Mouse (Mus musculus) neural tube, embryonic 15.5 days (tissue): ENCODE measurements at regions not wholly inside any gene's neighbourhood (a gene's known extent, or its start where the extent isn't known, plus 50 kb on each side); places are given as distances from the start of the nearest gene placed in this dataset.

ENCODE experiments used
- ATAC-seq: fragments of 200-750 bp; cut with Nextera tagmentation; 2 replicates; pipeline ENCODE4 v1.8.0; 2017; ENCODE audit warnings: mild to moderate bottlenecking, moderate TSS enrichment, moderate library complexity; ENCODE audit not compliant: low FRiP score
- H3K27ac ChIP-seq: fragments of 300-500 bp; sonication (generic); replicated peaks from 2 replicates; pipeline ENCODE4 v1.5.1; 2015; ENCODE audit warnings: mild to moderate bottlenecking, inconsistent platforms
- H3K27me3 ChIP-seq: fragments of 300-500 bp; sonication (generic); replicated peaks from 2 replicates; pipeline ENCODE4 v1.6.1; 2015; ENCODE audit warnings: inconsistent platforms
- H3K36me3 ChIP-seq: fragments of 300-500 bp; sonication (generic); 2 replicates; pipeline ENCODE4 v1.6.1; 2015; ENCODE audit warnings: inconsistent platforms
- H3K4me1 ChIP-seq: fragments of 300-500 bp; sonication (generic); 2 replicates; pipeline ENCODE4 v1.6.1; 2015; ENCODE audit warnings: inconsistent platforms
- H3K4me2 ChIP-seq: fragments of 300-500 bp; sonication (generic); 2 replicates; pipeline ENCODE4 v1.6.1; 2015; ENCODE audit warnings: inconsistent platforms, mild to moderate bottlenecking, moderate library complexity
- H3K4me3 ChIP-seq: fragments of 300-500 bp; sonication (generic); replicated peaks from 2 replicates; pipeline ENCODE4 v1.5.1; 2015; ENCODE audit warnings: mild to moderate bottlenecking, inconsistent platforms
- H3K9ac ChIP-seq: fragments of 300-500 bp; sonication (generic); replicated peaks from 2 replicates; pipeline ENCODE4 v1.6.1; 2015; ENCODE audit warnings: mild to moderate bottlenecking, inconsistent platforms
- H3K9me3 ChIP-seq: fragments of 300-500 bp; sonication (generic); replicated peaks from 2 replicates; pipeline ENCODE4 v1.6.1; 2016; ENCODE audit warnings: inconsistent platforms
- whole genome bisulfite sequencing: fragments of 180-500 bp; shearing (Covaris S2); methylation state at CpG from one replicate; pipeline ENCODE4 v1.1.7; 2015; ENCODE audit warnings: mixed read lengths; 5-methylcytosine and 5-hydroxymethylcytosine counted together

DNA sequence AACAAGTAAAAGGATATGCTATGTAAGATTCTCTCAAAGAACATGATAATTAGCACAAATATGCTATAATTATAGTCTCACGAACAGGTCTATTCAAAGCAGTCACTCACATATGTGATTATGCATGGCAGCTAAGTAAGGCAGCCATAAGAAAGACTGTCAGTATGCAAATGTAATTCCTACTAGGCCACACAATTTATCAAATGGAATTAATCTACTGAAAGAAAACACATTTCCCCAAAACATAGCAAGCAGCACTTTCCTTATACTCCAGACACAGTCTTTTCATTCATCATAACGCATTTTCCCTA lies 1242.3 kb downstream of the Zfp704 start:
- whole genome bisulfite sequencing = 62% methylated on average over 2 of the region's 2 CpGs
- Histone ChIP-seq H3K27me3 (no peaks in the 10 kb centered on the region), H3K36me3 (no peaks in the 10 kb centered on the region), H3K27ac (no peak overlapping the region), H3K4me1 (no peaks in the 10 kb centered on the region), H3K4me3 (no peak overlapping the region), H3K9ac (no peak overlapping the region), H3K9me3 (no peaks in the 10 kb centered on the region), H3K4me2 (no peak overlapping the region)
- ATAC-seq = no peak

DNA sequence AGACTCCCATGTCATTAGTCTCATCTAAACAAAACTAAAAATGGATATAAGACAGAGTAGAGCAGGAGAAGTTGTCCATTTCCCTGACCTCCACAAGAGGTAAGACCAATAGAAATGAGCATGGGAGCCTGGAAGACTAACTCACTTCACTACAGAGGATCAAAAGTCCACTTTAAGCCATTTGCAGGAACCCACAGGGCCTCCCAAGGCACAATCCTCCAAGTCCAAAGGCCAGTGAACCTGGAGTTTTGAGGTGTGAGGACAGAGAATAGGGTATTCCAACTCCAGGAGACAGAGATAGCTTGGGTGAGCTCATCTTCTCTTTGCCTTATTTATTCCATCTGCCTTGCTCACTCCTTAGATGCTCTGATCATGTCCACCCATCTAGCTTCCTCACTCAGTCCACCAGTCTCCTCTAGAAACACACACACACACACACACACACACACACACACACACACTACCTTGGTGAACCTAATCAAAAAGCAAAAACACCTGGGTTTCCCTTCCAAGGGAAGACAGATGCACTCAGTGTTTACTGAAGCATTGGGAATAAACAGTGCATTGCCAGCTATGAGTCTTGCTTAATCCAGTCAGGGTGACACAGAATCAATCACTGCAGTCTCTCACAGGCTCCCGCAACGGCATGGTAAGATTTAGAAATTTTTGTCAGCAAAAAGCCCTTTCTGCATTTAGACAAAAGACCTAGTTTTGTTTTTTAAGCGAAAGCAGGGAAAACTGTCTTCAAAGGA lies 1242.8 kb downstream of the Zfp704 start:
- 66% methylated on average over 3 of the region's 3 CpGs for WGBS

More for the DNA sequence above, 1242.8 kb downstream of the Zfp704 start:
- H3K4me1 ChIP-seq = no peaks in the 10 kb centered on the region
- H3K36me3 ChIP-seq = no peaks in the 10 kb centered on the region
- peak; percentile 50; the same call in 1 of the 2 replicates for ATAC-seq
- no peak overlapping the region for H3K27ac ChIP-seq
- H3K4me2 ChIP-seq = no peak overlapping the region
- no peaks in the 10 kb centered on the region for H3K27me3 ChIP-seq
- H3K4me3 ChIP-seq = no peak overlapping the region
- H3K9ac ChIP-seq = no peak overlapping the region
- H3K9me3 ChIP-seq = no peaks in the 10 kb centered on the region
